Mouse (Mus musculus) CH12.LX (cell line): Measurements from ENCODE around the gene Wars. TPM values are rescaled to one million over a fixed set of nuclear protein-coding genes. Genes with fewer than 3 reads are reported as not detected.

Experiments
- DNase-seq: peaks from one replicate; pipeline ENCODE4 v3.0.0-alpha.2; 2013; ENCODE audit errors: extremely low read depth
- H3K27ac ChIP-seq: 2 replicates; pipeline ENCODE4 v1.5.1; 2012; ENCODE audit warnings: low read depth, mild to moderate bottlenecking, control low read depth, moderate library complexity; ENCODE audit not compliant: insufficient read depth
- H3K27me3 ChIP-seq: replicated peaks from 2 replicates; pipeline ENCODE3; 2012; ENCODE audit warnings: inconsistent platforms
- H3K36me3 ChIP-seq, 2 experiments: replicated peaks in 1 of 2; 2 replicates each; pipeline versions ENCODE3 to v1.6.1; 2012; ENCODE audit warnings: inconsistent platforms in 1 of 2, low read length in 1 of 2, mild to moderate bottlenecking in 1 of 2, mixed read lengths in 1 of 2, moderate library complexity in 1 of 2; ENCODE audit not compliant: control insufficient read depth in 1 of 2, insufficient read depth in 1 of 2
- H3K4me1 ChIP-seq, 2 experiments: 2 replicates each; pipeline ENCODE4 v1.6.1; 2012; ENCODE audit warnings: inconsistent platforms in 1 of 2, moderate library complexity in 1 of 2; ENCODE audit not compliant: insufficient read depth in 2 of 2, control insufficient read depth in 1 of 2
- H3K4me2 ChIP-seq: 2 replicates; pipeline ENCODE4 v1.6.1; 2012; ENCODE audit warnings: low read depth, mild to moderate bottlenecking, control low read depth; ENCODE audit not compliant: poor library complexity, insufficient read depth, severe bottlenecking
- H3K4me3 ChIP-seq, 3 experiments: fragments of 150-350 bp in 1 of 3; sonication (generic) in 1 of 3; replicated peaks in 1 of 3; 2 replicates each; pipeline versions ENCODE3 to v1.5.1; 2011 to 2012; ENCODE audit warnings: low read depth in 2 of 3, low read length in 2 of 3, mild to moderate bottlenecking in 2 of 3, moderate library complexity in 2 of 3, control low read depth in 1 of 3, improper control_type of control experiment in 1 of 3, inconsistent platforms in 1 of 3, mixed read lengths in 1 of 3; ENCODE audit not compliant: poor library complexity in 1 of 3
- H3K79me2 ChIP-seq: replicated peaks from 2 replicates; pipeline ENCODE4 v1.6.1; 2012; ENCODE audit warnings: mild to moderate bottlenecking, moderate library complexity; ENCODE audit not compliant: control insufficient read depth, poor library complexity, insufficient read depth, severe bottlenecking; ENCODE audit errors: extremely low read depth
- H3K9ac ChIP-seq: 2 replicates; pipeline ENCODE4 v1.6.1; 2012; ENCODE audit warnings: low read depth, mild to moderate bottlenecking, control low read depth, moderate library complexity; ENCODE audit not compliant: insufficient read depth
- H3K9me3 ChIP-seq: replicated peaks from 2 replicates; pipeline ENCODE3; 2012; ENCODE audit warnings: low read length, inconsistent platforms, mixed read lengths
- CHD1 ChIP-seq: IDR thresholded peaks from 2 replicates; pipeline ENCODE4 v1.6.1; 2012; ENCODE audit warnings: low read depth, low read length, improper control_type of control experiment, inconsistent platforms
- CTCF ChIP-seq, 2 experiments: IDR thresholded peaks in 1 of 2; conservative IDR thresholded peaks in 1 of 2; 2 replicates each; pipeline ENCODE4 v1.5.1; 2011 to 2012; ENCODE audit warnings: low read depth in 2 of 2, low read length in 2 of 2, improper control_type of control experiment in 1 of 2, inconsistent platforms in 1 of 2, mild to moderate bottlenecking in 1 of 2, moderate library complexity in 1 of 2
- E2F4 ChIP-seq: IDR thresholded peaks from 2 replicates; pipeline ENCODE4 v1.6.1; 2011; ENCODE audit warnings: low read depth, low read length, improper control_type of control experiment; ENCODE audit not compliant: insufficient replicate concordance
- ELF1 ChIP-seq: IDR thresholded peaks from 2 replicates; pipeline ENCODE4 v1.6.1; 2014; ENCODE audit warnings: low read depth, mild to moderate bottlenecking, inconsistent platforms, low read length, improper control_type of control experiment
- EP300 ChIP-seq: IDR thresholded peaks from 2 replicates; pipeline ENCODE4 v1.6.1; 2011; ENCODE audit warnings: low read length, improper control_type of control experiment
- ETS1 ChIP-seq: conservative IDR thresholded peaks from 2 replicates; pipeline ENCODE4 v1.6.1; 2012; ENCODE audit warnings: low read depth, mild to moderate bottlenecking, inconsistent platforms, low read length, improper control_type of control experiment, moderate library complexity
- JUN ChIP-seq: IDR thresholded peaks from 2 replicates; pipeline ENCODE4 v1.6.1; 2011; ENCODE audit warnings: low read depth, mild to moderate bottlenecking, low read length, improper control_type of control experiment, moderate library complexity; ENCODE audit not compliant: insufficient read depth
- MAX ChIP-seq: IDR thresholded peaks from 2 replicates; pipeline ENCODE4 v1.6.1; 2011; ENCODE audit warnings: low read length, improper control_type of control experiment
- MXI1 ChIP-seq: IDR thresholded peaks from 2 replicates; pipeline ENCODE4 v1.6.1; 2011; ENCODE audit warnings: mild to moderate bottlenecking, low read depth, low read length, improper control_type of control experiment
- NELFE ChIP-seq: IDR thresholded peaks from 2 replicates; pipeline ENCODE4 v1.6.1; 2011; ENCODE audit warnings: low read depth, low read length, improper control_type of control experiment
- NRF1 ChIP-seq: IDR thresholded peaks from 2 replicates; pipeline ENCODE4 v1.6.1; 2014; ENCODE audit warnings: low read depth, mild to moderate bottlenecking, inconsistent platforms, low read length, improper control_type of control experiment, moderate library complexity
- POLR2A ChIP-seq: IDR thresholded peaks from 2 replicates; pipeline ENCODE4 v1.6.1; 2011; ENCODE audit warnings: low read depth, mild to moderate bottlenecking, improper control_type of control experiment, low read length
- POLR2AphosphoS2 ChIP-seq: IDR thresholded peaks from 2 replicates; pipeline ENCODE4 v1.6.1; 2011; ENCODE audit warnings: low read depth, low read length, improper control_type of control experiment
- SIN3A ChIP-seq: IDR thresholded peaks from 2 replicates; pipeline ENCODE4 v1.6.1; 2012; ENCODE audit warnings: low read length, improper control_type of control experiment, inconsistent platforms
- TBP ChIP-seq: conservative IDR thresholded peaks from 2 replicates; pipeline ENCODE4 v1.6.1; 2011; ENCODE audit warnings: low read depth, low read length, improper control_type of control experiment
- TCF12 ChIP-seq: IDR thresholded peaks from 2 replicates; pipeline ENCODE4 v1.6.1; 2014; ENCODE audit warnings: low read depth, mild to moderate bottlenecking, inconsistent platforms, low read length, improper control_type of control experiment
- USF1 ChIP-seq: IDR thresholded peaks from 2 replicates; pipeline ENCODE4 v1.6.1; 2014; ENCODE audit warnings: low read depth, mild to moderate bottlenecking, inconsistent platforms, low read length, improper control_type of control experiment
- USF2 ChIP-seq: conservative IDR thresholded peaks from 2 replicates; pipeline ENCODE4 v1.6.1; 2011; ENCODE audit warnings: low read depth, low read length, improper control_type of control experiment
- ZC3H11A ChIP-seq: IDR thresholded peaks from 2 replicates; pipeline ENCODE4 v1.6.1; 2012; ENCODE audit warnings: low read depth, mild to moderate bottlenecking, inconsistent platforms, low read length, improper control_type of control experiment
- ZKSCAN1 ChIP-seq: IDR thresholded peaks from 2 replicates; pipeline ENCODE4 v1.6.1; 2012; ENCODE audit warnings: low read depth, inconsistent platforms, low read length, improper control_type of control experiment, borderline replicate concordance
- ZNF384 ChIP-seq: IDR thresholded peaks from 2 replicates; pipeline ENCODE4 v1.6.1; 2012; ENCODE audit warnings: low read depth, low read length, improper control_type of control experiment, inconsistent platforms
- dilution Hi-C: fragments of 300-500 bp; cut with MboI; formaldehyde crosslinking; loops from 2 replicates; pipeline ENCODE4 v1.14.3; 2020; ENCODE audit warnings: low sequenced_read_pairs; ENCODE audit not compliant: extremely low pct_unique_long_range_greater_than_20kb, extremely low pct_ligation_motif_present
- in situ Hi-C: fragments of 300-500 bp; cut with MboI; formaldehyde crosslinking; loops from 3 replicates; pipeline ENCODE4 v1.14.3; 2019; ENCODE audit warnings: low sequenced_read_pairs, low pct_ligation_motif_present, low pct_unique_long_range_greater_than_20kb, mixed read lengths
- polyA plus RNA-seq: library from polyadenylated mRNA; unstranded; fragments of >175 nt; gene quantifications from 2 replicates; pipeline ENCODE4 v1.2.1, GENCODE M21; 2012; ENCODE audit warnings: low read depth; ENCODE audit not compliant: insufficient read length
- total RNA-seq, 2 experiments: library from RNA; depleted of rRNA; stranded (reverse); fragments of 300-350 nt in 1 of 2; fragments of >200 nt in 1 of 2; gene quantifications; 2 replicates each; pipeline ENCODE4 v1.2.3; 2012 to 2014

The Wars gene
- total and polyA plus RNA-seq, 3 experiments = 73.5 to 93.5 (median 88.0) TPM

GRCm38 (mm10) chr12:108940255-108940654 lies 46.3 kb upstream of the Wars start:
- peaks cover 0 to 20% of the 10 kb centered on the region in 2 experiments; a peak in 2 of 4 replicates for H3K4me1 ChIP-seq
- in situ Hi-C loops = no loop called here
- peaks cover 0 to 54% of the 10 kb centered on the region in 2 experiments for H3K36me3 ChIP-seq
- dilution Hi-C loops = no loop called here
- H3K9ac ChIP-seq = no peak overlapping the region
- no peaks in the 10 kb centered on the region for H3K27me3 ChIP-seq
- H3K9me3 ChIP-seq = no peaks in the 10 kb centered on the region
- no peaks in the 10 kb centered on the region for H3K79me2 ChIP-seq
- no peak overlapping the region for H3K4me3 ChIP-seq
- H3K4me2 ChIP-seq = no peak overlapping the region
- no peak for TF ChIP-seq CHD1
- 0 out of 4 replicates have a peak, but pooled peaks of 1 of the 2 experiments have one; percentile 3 for TF ChIP-seq CTCF (conservative IDR thresholded peaks at IDR 0.05 in 1 of 2, IDR thresholded peaks at IDR 0.05 in 1 of 2; ENCODE audit: low read depth in 2 of 2, low read length in 2 of 2)
- TF ChIP-seq TBP = no peak
- no peak overlapping the region for H3K27ac ChIP-seq
- DNase-seq = no peak

- H3K4me2 ChIP-seq = no peak overlapping the region
- H3K4me3 ChIP-seq = no peak overlapping the region
- dilution Hi-C loops = no loop called here
- H3K79me2 ChIP-seq = no peaks in the 10 kb centered on the region
- no peak overlapping the region for H3K27ac ChIP-seq
- no peaks in the 10 kb centered on the region for H3K9me3 ChIP-seq
- no peak for TF ChIP-seq POLR2A
- TF ChIP-seq USF1 = no peak
- TF ChIP-seq NELFE = no peak
- no peak for TF ChIP-seq USF2
- TF ChIP-seq TCF12 = no peak
- TF ChIP-seq ZC3H11A = no peak
- TF ChIP-seq NRF1 = no peak
- no peak overlapping the region for H3K9ac ChIP-seq
- H3K27me3 ChIP-seq = no peaks in the 10 kb centered on the region
- DNase-seq = no peak
- peaks cover 0 to 53% of the 10 kb centered on the region in 2 experiments for H3K36me3 ChIP-seq
- peaks cover 0 to 20% of the 10 kb centered on the region in 2 experiments; a peak in 2 of 4 replicates for H3K4me1 ChIP-seq
- in situ Hi-C loops = no loop called here
These were observed 45.3 kb upstream of the Wars start for GRCm38 (mm10) chr12:108939317-108939716.

- Histone ChIP-seq H3K36me3 (peaks cover 0 to 53% of the 10 kb centered on the region in 2 experiments), H3K79me2 (no peaks in the 10 kb centered on the region), H3K27me3 (no peaks in the 10 kb centered on the region), H3K4me1 (peaks cover 0 to 20% of the 10 kb centered on the region in 2 experiments; a peak in 2 of 4 replicates), H3K9me3 (no peaks in the 10 kb centered on the region), H3K9ac (no peak overlapping the region), H3K4me2 (no peak overlapping the region), H3K27ac (no peak overlapping the region), H3K4me3 (no peak overlapping the region)
- dilution Hi-C loops = no loop called here
- no peak for DNase-seq
- no peak for TF ChIP-seq ZC3H11A
- TF ChIP-seq JUN = no peak
- TF ChIP-seq ZKSCAN1 = no peak
- TF ChIP-seq ELF1 = no peak
- TF ChIP-seq CHD1 = no peak
- TF ChIP-seq POLR2AphosphoS2 = no peak
- TF ChIP-seq MXI1 = no peak
- no peak for TF ChIP-seq E2F4
- no peak for TF ChIP-seq SIN3A
- TF ChIP-seq EP300 = no peak
- TF ChIP-seq ETS1 = no peak
- no peak for TF ChIP-seq USF2
- TF ChIP-seq CTCF (conservative IDR thresholded peaks at IDR 0.05 in 1 of 2, IDR thresholded peaks at IDR 0.05 in 1 of 2; ENCODE audit: low read depth in 2 of 2, low read length in 2 of 2) = no peak
- no peak for TF ChIP-seq ZNF384
- no peak for TF ChIP-seq MAX
- in situ Hi-C loops = no loop called here
These were observed 44.9 kb upstream of the Wars start for GRCm38 (mm10) chr12:108938844-108939243.
